Mouse (Mus musculus): ENCODE measurements around the gene Trmt112. TPM values are rescaled to one million over a fixed set of nuclear protein-coding genes. Genes with fewer than 3 reads are reported as not detected.
A peak's percentile ranks its signal among the peaks of the same experiment; 100 is the strongest.

Trmt112 gene
- polyA plus RNA-seq, 1 experiment = 264 TPM

- no peak overlapping the region for H3ac ChIP-seq (ENCODE audit: control insufficient read depth, insufficient read length, low read depth)
- peaks cover 16% of the 10 kb centered on the region for H3K27me3 ChIP-seq (ENCODE audit: control insufficient read depth, insufficient read depth, insufficient read length)
- TF ChIP-seq CTCF (IDR thresholded peaks at IDR 0.05; ENCODE audit: control insufficient read depth, insufficient read depth, insufficient read length) (no peak), CEBPB (IDR thresholded peaks at IDR 0.05; ENCODE audit: low read depth) (no peak), MYOD1 (IDR thresholded peaks at IDR 0.05; ENCODE audit: control insufficient read depth, insufficient read length, low read depth) (no peak), FOSL1 (IDR thresholded peaks at IDR 0.05; ENCODE audit: insufficient read depth, low read length, poor library complexity, severe bottlenecking) (no peak), MAX (IDR thresholded peaks at IDR 0.05) (no peak), MYOG (IDR thresholded peaks at IDR 0.05; ENCODE audit: control insufficient read depth, extremely low read depth, insufficient read length) (no peak), USF1 (IDR thresholded peaks at IDR 0.05; ENCODE audit: low read depth) (no peak)
- no peaks in the 10 kb centered on the region for H3K36me3 ChIP-seq (ENCODE audit: control insufficient read depth, insufficient read depth)
- peaks cover 10% of the 10 kb centered on the region for H3K79me2 ChIP-seq (ENCODE audit: control insufficient read depth, insufficient read depth)
- peaks cover 2% of the 10 kb centered on the region for H3K79me3 ChIP-seq (ENCODE audit: low read depth)
- H3K4me3 ChIP-seq (ENCODE audit: insufficient read depth, poor library complexity, severe bottlenecking) = no peak overlapping the region
These were observed 28.3 kb downstream of the Trmt112 start for GRCm38 (mm10) chr19:6937541-6938465.

DNA sequence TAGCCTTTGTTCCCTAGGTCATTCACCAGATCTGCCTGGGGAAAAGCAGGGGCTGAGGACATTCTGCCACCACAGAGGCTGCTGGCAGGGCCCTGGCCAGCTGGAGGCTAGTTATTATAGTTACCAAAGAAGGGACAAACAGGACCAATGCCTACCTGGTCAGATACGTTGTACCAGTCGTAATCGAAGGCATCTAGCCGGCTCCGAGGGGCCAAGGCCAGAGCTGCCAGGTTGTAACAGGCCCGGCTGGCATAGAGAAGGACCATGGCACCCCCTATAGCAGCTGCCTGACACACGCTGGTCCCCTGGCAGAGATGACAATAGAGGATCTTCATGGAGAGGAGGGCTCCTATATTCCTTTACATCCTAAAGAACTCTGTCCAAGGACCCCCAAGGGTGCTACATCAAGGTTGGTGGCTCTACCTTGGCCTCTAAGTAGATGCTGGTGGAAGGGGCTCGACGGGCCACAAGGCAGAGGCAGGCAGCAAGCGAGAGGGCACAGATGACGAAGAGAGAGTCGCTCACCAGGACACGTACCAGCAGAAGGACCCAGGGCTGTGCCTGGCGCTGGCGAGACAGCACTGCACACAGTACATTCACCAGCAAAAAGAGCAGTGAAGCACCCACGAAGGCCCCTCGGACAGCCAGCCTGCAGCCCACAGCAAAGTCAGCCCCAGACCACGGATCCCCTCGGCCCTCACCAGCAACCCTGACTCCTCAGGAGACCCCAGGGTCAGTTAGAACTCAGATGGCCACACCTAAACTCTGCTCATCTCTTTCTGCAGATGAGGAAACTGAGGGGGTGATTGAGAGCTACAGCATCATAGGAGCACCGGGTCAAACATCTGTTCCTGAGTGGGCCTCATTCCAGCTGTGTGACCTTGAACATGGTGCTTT is 29.9 kb downstream of the Trmt112 start:
- no peak for TF ChIP-seq CEBPB (IDR thresholded peaks at IDR 0.05; ENCODE audit: low read depth)
- no peak for TF ChIP-seq MAX (IDR thresholded peaks at IDR 0.05)
- TF ChIP-seq FOSL1 (IDR thresholded peaks at IDR 0.05; ENCODE audit: insufficient read depth, low read length, poor library complexity, severe bottlenecking) = no peak
- no peak for TF ChIP-seq MYOD1 (IDR thresholded peaks at IDR 0.05; ENCODE audit: control insufficient read depth, insufficient read length, low read depth)
- TF ChIP-seq MYOG (IDR thresholded peaks at IDR 0.05; ENCODE audit: control insufficient read depth, extremely low read depth, insufficient read length) = no peak
- no peak for TF ChIP-seq CTCF (IDR thresholded peaks at IDR 0.05; ENCODE audit: control insufficient read depth, insufficient read depth, insufficient read length)
- TF ChIP-seq USF1 (IDR thresholded peaks at IDR 0.05; ENCODE audit: low read depth) = no peak
- H3K36me3 ChIP-seq (ENCODE audit: control insufficient read depth, insufficient read depth) = no peaks in the 10 kb centered on the region
- H3K4me3 ChIP-seq (ENCODE audit: insufficient read depth, poor library complexity, severe bottlenecking) = no peak overlapping the region
- peaks cover under 1% of the 10 kb centered on the region for H3K27me3 ChIP-seq (ENCODE audit: control insufficient read depth, insufficient read depth, insufficient read length)
- peaks cover 25% of the 10 kb centered on the region for H3K79me2 ChIP-seq (ENCODE audit: control insufficient read depth, insufficient read depth)
- H3ac ChIP-seq (ENCODE audit: control insufficient read depth, insufficient read length, low read depth) = no peak overlapping the region
- peaks cover 2% of the 10 kb centered on the region for H3K79me3 ChIP-seq (ENCODE audit: low read depth)

- Histone ChIP-seq H3K79me3 (ENCODE audit: low read depth) (peaks cover 2% of the 10 kb centered on the region), H3K27me3 (ENCODE audit: control insufficient read depth, insufficient read depth, insufficient read length) (no peaks in the 10 kb centered on the region), H3K79me2 (ENCODE audit: control insufficient read depth, insufficient read depth) (peaks cover 25% of the 10 kb centered on the region), H3K4me3 (ENCODE audit: insufficient read depth, poor library complexity, severe bottlenecking) (peak overlapping the region; percentile 65), H3ac (ENCODE audit: control insufficient read depth, insufficient read length, low read depth) (peak overlapping the region; percentile 90), H3K36me3 (ENCODE audit: control insufficient read depth, insufficient read depth) (no peaks in the 10 kb centered on the region)
- no peak for TF ChIP-seq USF1 (IDR thresholded peaks at IDR 0.05; ENCODE audit: low read depth)
- no peak for TF ChIP-seq FOSL1 (IDR thresholded peaks at IDR 0.05; ENCODE audit: insufficient read depth, low read length, poor library complexity, severe bottlenecking)
- TF ChIP-seq CEBPB (IDR thresholded peaks at IDR 0.05; ENCODE audit: low read depth) = no peak
- TF ChIP-seq CTCF (IDR thresholded peaks at IDR 0.05; ENCODE audit: control insufficient read depth, insufficient read depth, insufficient read length) = no peak
- no peak for TF ChIP-seq MAX (IDR thresholded peaks at IDR 0.05)
- TF ChIP-seq MYOD1 (IDR thresholded peaks at IDR 0.05; ENCODE audit: control insufficient read depth, insufficient read length, low read depth) = no peak
- TF ChIP-seq MYOG (IDR thresholded peaks at IDR 0.05; ENCODE audit: control insufficient read depth, extremely low read depth, insufficient read length) = no peak
These were observed 31.2 kb downstream of the Trmt112 start for GRCm38 (mm10) chr19:6940396-6941351.

DNA sequence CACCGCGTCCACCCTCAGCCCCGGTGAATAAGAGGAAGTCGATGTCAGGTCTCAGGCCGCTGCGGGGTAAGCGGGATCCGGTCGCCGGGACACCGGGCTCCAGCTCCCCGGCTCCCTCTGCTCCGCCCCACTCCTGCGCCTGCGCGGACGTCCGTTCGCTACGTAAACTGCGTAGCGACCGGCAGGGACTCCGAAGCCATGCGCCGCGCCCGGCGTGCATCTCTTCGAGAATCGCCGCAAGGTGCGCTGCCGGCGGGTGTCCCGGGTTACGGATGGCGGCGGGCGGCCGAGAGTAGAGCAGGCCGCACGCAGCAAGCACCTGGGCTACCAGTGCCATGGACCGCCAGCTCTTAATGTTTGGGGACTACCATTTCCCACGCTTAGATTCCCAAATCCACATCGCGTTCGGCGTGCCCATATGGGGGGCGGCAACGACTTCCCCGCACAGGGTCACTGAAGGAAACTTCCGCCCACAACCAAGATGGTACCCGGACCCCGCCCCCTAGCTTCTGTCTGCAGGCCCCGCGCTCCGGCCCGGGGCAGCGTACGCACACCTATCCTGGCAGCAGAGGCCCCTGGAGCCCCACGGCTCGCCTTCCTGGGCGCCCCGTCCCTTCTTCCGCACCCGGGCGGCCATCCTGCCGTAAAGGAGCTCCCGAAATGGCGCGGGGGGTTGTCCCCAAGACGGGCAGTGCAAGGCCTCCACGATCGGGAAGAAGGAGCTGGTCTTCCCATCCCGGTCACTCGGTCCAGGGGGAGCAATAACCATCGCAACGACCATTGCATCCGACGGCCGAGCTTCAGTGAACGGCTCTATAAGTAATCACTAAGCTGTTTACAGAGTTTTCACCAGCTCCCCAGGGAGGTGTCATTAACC is 32.1 kb downstream of the Trmt112 start, which contains the start of gene Bad:
TSS of gene Bad (plus strand) at position 490 of the 877 bp plus-strand sequence.
- Histone ChIP-seq H3K79me3 (ENCODE audit: low read depth) (peaks cover 2% of the 10 kb centered on the region), H3K27me3 (ENCODE audit: control insufficient read depth, insufficient read depth, insufficient read length) (no peaks in the 10 kb centered on the region), H3K79me2 (ENCODE audit: control insufficient read depth, insufficient read depth) (peaks cover 25% of the 10 kb centered on the region), H3K36me3 (ENCODE audit: control insufficient read depth, insufficient read depth) (no peaks in the 10 kb centered on the region), H3ac (ENCODE audit: control insufficient read depth, insufficient read length, low read depth) (peak within 1 kb of the TSS; percentile 90), H3K4me3 (ENCODE audit: insufficient read depth, poor library complexity, severe bottlenecking) (peak within 1 kb of the TSS; percentile 65)
- TF ChIP-seq MYOG (IDR thresholded peaks at IDR 0.05; ENCODE audit: control insufficient read depth, extremely low read depth, insufficient read length) (no peak), FOSL1 (IDR thresholded peaks at IDR 0.05; ENCODE audit: insufficient read depth, low read length, poor library complexity, severe bottlenecking) (no peak), CTCF (IDR thresholded peaks at IDR 0.05; ENCODE audit: control insufficient read depth, insufficient read depth, insufficient read length) (no peak), CEBPB (IDR thresholded peaks at IDR 0.05; ENCODE audit: low read depth) (no peak), USF1 (IDR thresholded peaks at IDR 0.05; ENCODE audit: low read depth) (no peak), MAX (IDR thresholded peaks at IDR 0.05) (no peak), MYOD1 (IDR thresholded peaks at IDR 0.05; ENCODE audit: control insufficient read depth, insufficient read length, low read depth) (no peak)

Measured in C2C12 (cell line).